ENCODE assay signal across 8 mouse cellular contexts in the genomic region with DNA sequence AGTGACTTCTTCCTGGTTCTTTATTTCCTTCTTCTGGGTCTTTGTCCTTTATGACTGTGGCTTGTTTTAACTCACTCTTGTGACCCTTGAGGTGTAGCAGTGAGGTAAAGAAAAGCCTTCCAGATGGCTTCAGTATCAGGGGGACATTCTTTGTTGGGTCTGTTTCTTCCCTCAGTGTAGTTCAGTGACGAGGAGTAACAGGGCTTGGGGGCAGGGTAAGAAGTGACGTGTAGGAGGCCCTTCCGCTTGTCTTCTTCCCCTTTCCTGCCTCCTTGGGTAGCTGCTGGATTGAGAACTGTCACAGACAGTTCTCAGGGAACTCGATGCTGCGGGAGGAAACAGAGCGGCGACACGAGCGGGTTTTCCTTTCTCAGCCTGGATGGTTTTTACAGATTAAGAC. TPM values are rescaled to one million over a fixed set of nuclear protein-coding genes. Genes with fewer than 3 reads are reported as not detected.
A peak's percentile ranks its signal among the peaks of the same experiment; 100 is the strongest.
DNase-seq lines count a peak whose midpoint lies in the region; ATAC-seq and TF ChIP-seq lines count a peak whose summit lies in the region.

No protein-coding gene starts in this region.

- H3K27me3 ChIP-seq in liver, postnatal 0 days (ENCODE audit: insufficient read depth, low read length): no peaks in the 10 kb centered on the region
- no peaks in the 10 kb centered on the region for H3K27me3 ChIP-seq in spleen, adult 2 months (ENCODE audit: control insufficient read depth, insufficient read depth, low read length)

- peak overlapping the region; percentile 94 for H3K27ac ChIP-seq in brown adipose tissue, adult 24 weeks (replicated peaks; ENCODE audit: low read depth, low read length)
- peak overlapping the region; percentile 55 for H3K27ac ChIP-seq in liver, postnatal 0 days (ENCODE audit: low read depth)
- H3K27ac ChIP-seq in spleen, adult 2 months (ENCODE audit: insufficient read depth, low read length): peak overlapping the region; percentile 50; the same call in 1 of the 2 replicates

- H3K9ac ChIP-seq in liver, postnatal 0 days (replicated peaks): peak overlapping the region; percentile 23; the same call in 1 of the 2 replicates

- no peak for TF ChIP-seq CTCF in liver, postnatal 0 days (IDR thresholded peaks at IDR 0.05; ENCODE audit: low read depth)
- TF ChIP-seq CTCF in spleen, adult 2 months (IDR thresholded peaks at IDR 0.05; ENCODE audit: extremely low read depth, insufficient read depth, insufficient read length, insufficient replicate concordance): no peak

- H3K4me1 ChIP-seq in brown adipose tissue, adult 24 weeks (ENCODE audit: control insufficient read depth, insufficient read depth, insufficient read length, low read length): peaks cover 10% of the 10 kb centered on the region
- H3K4me1 ChIP-seq in liver, postnatal 0 days (ENCODE audit: insufficient read depth): peaks cover 11% of the 10 kb centered on the region
- peaks cover 5% of the 10 kb centered on the region for H3K4me1 ChIP-seq in spleen, adult 2 months (ENCODE audit: control insufficient read depth, insufficient read depth, insufficient read length)

- peak overlapping the region; percentile 49 for H3K4me2 ChIP-seq in liver, postnatal 0 days (ENCODE audit: low read depth, low read length)

- ATAC-seq in liver, postnatal 0 days: peak; percentile 74

- 16% methylated on average over 9 of the region's 9 CpGs for WGBS in liver, postnatal 0 days (ENCODE audit: insufficient replicate concordance)
- 3% methylated on average over 9 of the region's 9 CpGs for WGBS in spleen, adult 2 months

- peak; percentile 27 for DNase-seq in layer of hippocampus, adult 11-12 months (ENCODE audit: low spot score)
- DNase-seq in layer of hippocampus, postnatal 10 days (ENCODE audit: low spot score in 2 of 2): no peak
- DNase-seq in heart, postnatal 36 days: peak; percentile 45 to 50
- peak; percentile 47 for DNase-seq in liver, postnatal 0 days
- DNase-seq in spleen, adult 2 months (ENCODE audit: low read depth in 1 of 2, low spot score in 2 of 2): peak; percentile 42 to 53
- no peak for DNase-seq in right cerebral cortex, adult 18-20 months
- DNase-seq in c-Kit-positive CD71-positive TER-119-positive erythroid progenitor cells, embryonic 14.5 days (ENCODE audit: low spot score): no peak

- no peaks in the 10 kb centered on the region for H3K36me3 ChIP-seq in liver, postnatal 0 days (replicated peaks; ENCODE audit: insufficient read depth, low read length)
- no peaks in the 10 kb centered on the region for H3K36me3 ChIP-seq in spleen, adult 2 months (ENCODE audit: control insufficient read depth, insufficient read depth, low read length)

- no peaks in the 10 kb centered on the region for H3K9me3 ChIP-seq in liver, postnatal 0 days (ENCODE audit: low read length)

- peak overlapping the region; percentile 42 for H3K4me3 ChIP-seq in brown adipose tissue, adult 24 weeks (ENCODE audit: insufficient read depth, low read depth, low read length)
- H3K4me3 ChIP-seq in liver, postnatal 0 days (ENCODE audit: low read depth, low read length): peak overlapping the region; percentile 23
- peak overlapping the region; percentile 46 for H3K4me3 ChIP-seq in spleen, adult 2 months (ENCODE audit: extremely low read depth, insufficient read depth, insufficient read length)

- intact Hi-C loops in heart, postnatal 36 days (cut with DNase I): loop anchor here (2.0 kb wide), 1 partner anchor 41 kb away; no protein-coding TSS in a partner anchor

- no peak; the same call in 1 of the 2 replicates for TF ChIP-seq POLR2A in spleen, adult 2 months (IDR thresholded peaks at IDR 0.05; ENCODE audit: low read depth, low read length)

- TF ChIP-seq EP300 in liver, postnatal 0 days (IDR thresholded peaks at IDR 0.05; ENCODE audit: low read depth): no peak

RNA-seq across cellular contexts. Expression of a gene that starts 43.0 kb away (rescaled TPM):
- total RNA-seq in layer of hippocampus, postnatal 10 days (2021): 100 to 1,000 TPM; 219 to 238 TPM
- 32.5 and 47.5 TPM in 2 replicates for polyA plus RNA-seq in brown adipose tissue, adult 24 weeks (2012; ENCODE audit: insufficient read depth, insufficient read length, missing spikeins)
- total RNA-seq in heart, postnatal 36 days (2021): 10 to 100 TPM; 52.3 to 55.6 TPM
- polyA plus RNA-seq in liver, postnatal 0 days (2015; fragmentation: Nextera tagmentation; extraction: Ambion mirVana): 9.9 and 10.8 TPM in 2 replicates
- polyA plus RNA-seq in spleen, adult 2 months (2012; rRNA removed): 7.3 and 9.7 TPM in 2 replicates

Comparison
In these comparisons a context has a peak if more than half of its experiments do, and no peak if none do; other contexts are left out.
1. DNase-seq: peak in layer of hippocampus, adult 11-12 months (single experiment), heart, postnatal 36 days (2 of 2), liver, postnatal 0 days (single experiment) and spleen, adult 2 months (2 of 2); none in layer of hippocampus, postnatal 10 days (0 of 2), right cerebral cortex, adult 18-20 months (single experiment) and c-Kit-positive CD71-positive TER-119-positive erythroid progenitor cells, embryonic 14.5 days (single experiment).
2. Peak in every context shown above with its lines, with median percentiles within 50 percentile points of each other: H3K27ac ChIP-seq and H3K4me3 ChIP-seq.